Mouse (Mus musculus) natural killer cell, adult 2 months (primary cell): ENCODE data around the gene Lgals9.

Experiments
- DNase-seq, 2 experiments: peaks; one replicate each; pipeline ENCODE4 v3.0.0; 2022; ENCODE audit warnings: low spot score in 2 of 2

The Lgals9 gene

DNA sequence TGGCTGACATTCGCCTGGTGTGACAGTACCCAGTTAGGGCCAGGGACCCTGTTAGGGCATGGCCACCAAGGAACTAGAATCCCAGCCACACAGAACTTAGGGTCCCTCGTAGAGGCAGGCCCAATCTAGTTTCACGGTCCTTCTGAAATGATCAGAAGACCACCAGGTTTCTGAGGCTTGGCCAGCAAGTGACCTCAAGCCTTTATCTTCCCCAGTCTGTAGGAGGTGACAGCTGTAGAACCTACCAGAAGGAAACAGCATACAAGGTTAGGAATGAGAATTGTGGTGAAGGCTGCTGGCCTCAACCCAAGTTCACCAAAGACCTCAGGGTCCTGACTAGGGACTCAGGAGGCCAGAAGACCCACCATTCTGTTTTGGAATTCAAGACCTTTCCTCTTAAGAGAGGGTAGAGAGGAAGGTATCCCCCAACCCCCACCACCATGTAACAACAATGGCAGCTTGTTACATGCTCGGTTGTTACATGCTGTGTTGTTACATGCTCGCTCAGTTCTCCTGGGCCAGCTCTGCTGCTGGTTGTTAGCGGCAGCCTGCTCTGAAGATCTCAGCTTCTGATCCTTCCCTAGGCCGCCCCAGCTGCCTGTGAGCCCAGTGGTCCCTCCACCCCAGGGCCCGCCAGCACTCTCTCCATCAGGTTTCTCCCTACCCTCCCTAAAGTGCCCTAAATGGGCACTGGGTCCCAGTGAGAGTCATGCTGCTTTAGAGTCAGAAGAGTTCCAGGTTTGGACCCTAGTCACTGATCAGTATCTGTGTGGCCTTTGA is 7.8 kb downstream of the Lgals9 start:
- DNase-seq, result no peak

DNA sequence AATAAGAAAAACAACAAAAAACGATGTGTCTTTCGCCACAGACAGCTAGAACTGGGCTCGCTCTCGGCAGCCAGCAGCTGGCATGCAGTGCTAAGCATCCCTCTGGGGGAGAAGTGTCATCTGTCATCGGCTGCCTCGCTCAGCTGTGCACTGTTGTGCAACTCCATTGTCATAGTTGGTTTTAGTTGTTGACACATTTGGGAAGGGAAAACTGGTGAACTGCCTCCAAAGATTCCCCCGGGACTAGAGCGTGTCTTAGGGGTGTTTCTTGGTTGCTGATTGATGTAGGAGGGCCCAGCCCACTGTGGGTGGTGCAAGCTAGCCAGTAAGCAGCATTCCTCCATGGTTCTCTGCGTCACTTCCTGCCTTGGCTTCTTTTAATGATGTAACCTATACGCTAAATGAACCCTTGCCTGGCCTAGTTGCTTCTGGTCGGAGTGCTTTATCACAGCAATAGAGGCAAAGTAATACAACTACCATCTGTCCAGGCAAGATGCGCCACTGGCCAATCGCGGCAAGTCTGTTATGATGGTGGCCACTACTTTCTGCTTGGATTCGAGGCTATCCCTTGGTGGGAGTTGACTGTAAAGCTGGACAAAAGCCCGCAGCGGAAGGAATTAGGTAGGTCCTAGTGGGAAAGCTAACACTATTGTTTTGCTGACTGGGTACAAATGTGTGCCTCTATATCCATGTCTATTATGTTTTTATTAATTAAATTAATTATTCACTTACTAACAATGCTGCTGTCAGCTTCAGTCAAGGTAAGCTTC is 11.2 kb downstream of the Lgals9 start:
- DNase-seq, result no peak

DNA sequence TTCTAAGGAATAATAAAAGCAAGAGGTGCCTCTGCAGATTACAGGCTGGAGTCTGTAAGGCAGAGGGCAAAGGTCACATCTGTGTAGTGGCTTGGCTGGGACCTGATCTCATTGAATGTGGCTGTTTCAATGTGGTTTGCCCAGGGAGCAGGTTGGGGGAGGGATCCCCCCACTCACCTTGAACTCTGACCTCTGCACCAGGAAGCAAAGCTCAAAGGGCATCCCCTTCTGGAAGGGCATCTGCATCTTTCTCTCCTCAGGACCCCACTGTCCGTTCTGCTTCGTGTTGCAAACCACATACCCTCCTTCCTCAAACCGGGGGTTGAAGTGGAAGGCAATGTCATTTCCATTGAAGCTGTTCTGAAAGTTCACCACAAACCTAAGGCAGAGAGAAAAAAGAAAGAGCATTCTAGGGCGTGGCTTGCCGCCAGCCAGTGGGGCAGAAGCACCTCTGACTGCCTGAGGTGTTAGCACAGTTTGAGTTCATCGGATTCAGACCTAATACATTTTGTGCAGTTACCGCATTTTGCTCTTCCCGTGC is 11.9 kb downstream of the Lgals9 start:
- DNase-seq, result no peak

DNA sequence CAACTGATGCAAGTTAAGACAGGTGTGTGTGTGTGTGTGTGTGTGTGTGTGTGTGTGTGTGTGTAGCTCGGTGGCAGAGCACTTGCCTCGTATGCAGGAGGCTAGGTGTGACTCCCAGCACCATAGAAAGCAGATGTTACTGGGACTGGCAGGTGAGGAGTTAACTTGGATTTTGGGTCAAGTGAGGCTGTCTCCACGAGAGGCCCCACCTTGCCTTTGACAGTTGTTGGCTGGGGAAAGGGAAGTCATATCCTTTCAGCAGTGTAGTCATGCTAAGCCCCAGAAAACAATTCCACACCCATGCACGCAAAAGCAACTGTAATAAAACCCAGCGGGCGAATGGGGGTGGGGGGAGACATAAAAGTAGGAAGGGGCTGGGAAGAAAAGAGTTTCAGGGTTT is 12.4 kb downstream of the Lgals9 start:
- DNase-seq, result no peak

DNA sequence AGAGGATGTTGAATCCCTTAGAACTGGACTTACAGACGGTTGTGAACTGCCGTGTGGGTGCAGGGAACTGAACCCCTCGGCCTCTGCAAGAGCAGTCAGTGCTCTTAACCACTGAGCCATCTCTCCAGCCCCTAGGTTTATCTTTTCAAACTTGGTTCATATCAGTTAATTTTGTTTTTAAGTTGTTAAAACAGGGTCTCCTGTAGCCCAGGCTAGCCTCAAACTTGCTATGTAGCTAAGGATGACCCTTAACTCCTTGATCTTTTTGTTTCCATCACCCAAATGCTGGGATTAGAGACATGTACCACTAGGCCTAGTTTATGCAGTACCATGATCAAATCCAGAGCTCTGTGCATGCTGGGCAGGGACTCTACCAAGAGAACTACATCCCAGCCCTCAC is 13.0 kb downstream of the Lgals9 start:
- no peak for DNase-seq

DNA sequence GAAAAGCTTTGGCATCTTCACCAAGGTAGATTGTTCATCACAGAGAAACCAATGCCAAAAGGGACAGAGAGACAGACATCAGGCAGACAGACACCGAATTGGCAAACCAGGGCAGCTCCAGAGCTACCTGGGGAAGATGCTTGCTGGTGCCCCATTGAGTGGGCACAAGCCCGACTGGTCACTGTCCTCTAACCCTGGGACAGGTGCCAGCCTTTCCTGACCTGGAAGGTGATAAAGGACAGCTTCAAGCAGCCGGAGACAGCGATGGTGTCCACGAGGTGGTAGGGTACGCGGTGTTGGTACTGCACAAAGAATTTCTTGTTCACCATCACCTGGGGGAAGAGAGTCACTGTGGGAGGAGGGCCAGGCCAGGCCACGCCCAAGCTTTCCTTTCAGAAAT is 13.7 kb downstream of the Lgals9 start:
- no peak for DNase-seq

DNA sequence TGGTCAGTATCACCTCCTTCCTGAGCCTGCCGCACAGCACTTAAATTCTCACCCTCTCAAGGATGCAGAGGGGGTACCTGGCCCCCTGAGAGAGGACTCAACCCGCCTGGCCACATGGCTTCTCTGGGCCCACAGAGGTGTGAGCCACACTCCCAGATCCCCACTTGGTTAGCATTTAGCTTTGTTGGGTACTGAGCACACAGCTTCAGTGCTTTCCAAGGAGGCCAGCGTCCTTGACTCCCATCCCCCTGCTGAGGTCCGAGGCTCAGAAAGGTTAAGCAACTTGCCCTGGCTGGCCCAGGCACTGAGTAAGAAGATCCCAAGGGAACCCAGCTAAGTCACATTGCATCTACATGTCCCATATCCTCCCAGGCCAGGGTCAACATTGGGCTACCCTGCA is 16.6 kb downstream of the Lgals9 start:
- no peak for DNase-seq

DNA sequence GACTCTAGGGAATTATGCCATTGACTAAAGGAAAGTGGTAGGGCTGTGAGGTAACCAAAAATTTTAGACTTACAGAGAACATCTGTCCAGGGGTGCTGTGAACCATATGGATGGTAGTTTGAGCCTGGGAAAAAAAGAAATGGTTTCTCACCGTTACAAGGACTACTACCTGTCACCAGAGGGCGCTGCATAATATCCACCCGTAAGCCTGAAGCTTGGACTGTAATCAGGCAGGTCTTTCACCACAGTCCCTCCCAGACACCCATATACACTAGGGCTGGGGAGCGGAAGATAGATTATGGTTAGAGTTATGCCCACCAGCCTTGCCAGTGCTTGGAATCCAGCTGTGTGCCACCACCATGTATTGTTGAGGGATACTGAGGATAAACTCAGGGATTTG is 17.4 kb downstream of the Lgals9 start:
- DNase-seq, result peak; percentile 44 to 53

DNA sequence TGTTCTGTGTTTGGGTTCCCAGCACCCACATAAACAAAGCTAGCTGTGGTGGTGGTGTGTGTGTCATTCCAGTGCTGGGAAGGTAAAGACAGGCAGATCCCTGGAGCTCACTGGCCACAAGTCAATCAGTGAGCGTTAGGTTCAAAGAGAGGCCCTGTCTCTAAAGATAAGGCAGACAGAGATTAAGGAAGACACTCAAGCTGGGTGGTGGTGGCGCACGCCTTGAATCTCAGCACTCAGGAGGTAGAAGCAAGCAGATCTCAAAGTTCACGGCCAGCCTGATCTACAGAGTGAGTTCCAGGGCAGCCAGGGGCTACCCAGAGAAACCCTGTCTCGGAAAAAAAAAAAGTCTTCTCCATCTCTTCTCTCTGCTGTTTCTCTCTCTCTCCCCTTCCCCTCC is 23.5 kb downstream of the Lgals9 start:
- DNase-seq, result no peak

DNA sequence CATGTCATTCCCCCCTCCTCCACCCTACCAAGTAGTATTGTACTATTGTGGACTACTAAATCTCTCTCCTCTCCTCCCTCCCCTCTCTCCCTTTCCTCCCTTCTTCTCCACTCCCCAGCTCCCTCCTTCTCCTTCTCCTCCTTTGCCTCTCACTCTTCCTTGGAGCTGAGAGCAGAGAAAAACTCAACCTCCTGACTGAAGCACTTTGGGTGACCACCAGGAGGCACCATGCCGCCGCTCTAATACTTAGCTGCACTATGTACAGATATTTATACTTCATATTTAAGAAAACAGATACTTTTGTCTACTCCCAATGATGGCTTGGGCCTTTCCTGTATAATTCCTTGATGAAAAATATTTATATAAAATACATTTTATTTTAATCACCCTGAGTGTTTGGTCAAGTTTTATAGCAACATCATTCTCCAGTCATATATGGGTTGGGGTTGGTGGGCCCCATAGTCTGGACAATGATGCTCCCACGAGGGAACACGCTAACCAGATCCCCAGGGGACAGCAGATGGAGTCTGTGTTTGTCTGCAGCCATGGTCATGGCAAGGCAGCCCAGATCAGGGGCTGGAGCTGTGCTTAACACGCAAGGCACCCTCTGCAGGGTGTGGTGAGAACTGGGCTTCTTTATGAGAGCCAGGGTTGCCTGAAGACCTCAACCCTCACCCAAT is 24.8 kb downstream of the Lgals9 start:
- peak in 1 of 2 experiments; percentile 22 for DNase-seq

DNA sequence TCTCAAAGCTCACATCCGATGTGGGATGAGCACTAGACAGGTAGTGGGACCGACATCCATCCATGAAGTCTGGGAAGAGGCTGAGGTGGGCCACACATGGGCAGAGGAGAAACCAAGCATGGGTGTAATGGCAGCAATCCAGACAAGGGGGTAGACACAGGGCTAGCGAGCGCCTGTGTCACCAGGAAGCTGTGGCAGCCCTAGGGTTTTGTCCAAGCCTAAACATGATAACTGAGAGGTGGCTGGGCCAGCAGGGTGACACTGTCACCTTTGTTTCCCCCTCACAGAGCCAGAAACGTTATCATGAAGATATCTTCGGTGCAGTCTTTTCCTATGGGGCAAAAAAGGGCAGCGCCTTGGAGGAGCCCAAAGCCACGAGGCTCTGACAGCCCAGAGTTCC is 25.4 kb downstream of the Lgals9 start:
- DNase-seq, result no peak

DNA sequence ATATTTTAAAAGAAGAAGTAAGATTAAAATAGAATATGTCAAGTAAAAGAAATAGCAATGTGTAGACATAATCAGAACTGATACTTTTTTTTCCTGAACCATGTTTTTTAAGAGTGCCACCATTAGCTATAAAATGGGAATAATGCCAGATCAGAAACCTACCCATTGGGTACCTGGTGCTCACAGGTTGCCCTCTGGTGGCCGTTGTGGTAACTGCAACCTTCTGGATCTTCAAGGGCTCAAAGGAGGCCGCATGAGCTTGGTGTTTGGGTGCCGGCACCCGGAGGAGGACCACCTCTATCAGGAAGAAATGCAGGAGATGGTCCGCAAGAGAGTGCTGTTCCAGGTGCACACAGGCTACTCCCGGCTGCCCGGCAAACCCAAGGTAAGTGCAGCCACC is 28.5 kb downstream of the Lgals9 start:
- DNase-seq, result peak; percentile 54 to 68

DNA sequence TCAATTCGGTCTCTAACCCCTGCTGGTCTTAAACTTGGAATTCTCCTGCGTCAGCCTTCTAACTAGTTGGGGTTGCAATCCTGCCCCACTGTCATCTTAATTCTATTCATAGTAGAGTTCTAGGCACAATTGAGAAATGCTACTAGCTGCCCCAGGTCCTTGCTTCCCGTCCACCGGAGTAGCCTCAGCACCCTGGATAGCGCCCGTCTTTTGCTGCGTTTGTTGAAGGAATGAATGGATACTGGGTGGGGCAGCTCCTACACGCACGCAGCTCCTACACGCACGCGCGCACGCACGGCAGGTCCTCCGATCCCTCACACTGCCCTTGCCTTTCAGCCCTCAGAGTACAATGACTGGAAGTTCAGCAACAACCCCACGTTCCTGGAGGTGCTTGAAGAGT is 32.3 kb downstream of the Lgals9 start:
- DNase-seq, result no peak

DNA sequence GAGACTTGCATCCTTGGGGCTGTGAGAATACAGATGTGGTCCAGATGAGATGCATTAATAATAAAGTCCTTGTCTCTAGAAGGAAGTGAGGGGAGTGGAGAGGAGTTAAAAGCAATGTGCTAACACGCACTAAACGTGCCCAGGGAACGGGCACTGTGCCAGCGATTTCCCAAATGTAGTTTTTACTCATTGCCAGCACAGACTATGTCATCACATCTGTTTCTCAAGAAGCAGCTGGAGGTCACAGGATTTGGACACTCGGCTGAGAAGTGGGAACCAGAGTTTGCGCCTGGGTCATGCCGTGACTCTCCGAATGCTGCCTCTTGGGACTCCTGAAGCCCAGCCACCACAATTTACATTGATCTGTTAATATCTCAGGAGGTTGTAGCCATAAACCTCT is 34.4 kb downstream of the Lgals9 start:
- DNase-seq, result no peak

DNA sequence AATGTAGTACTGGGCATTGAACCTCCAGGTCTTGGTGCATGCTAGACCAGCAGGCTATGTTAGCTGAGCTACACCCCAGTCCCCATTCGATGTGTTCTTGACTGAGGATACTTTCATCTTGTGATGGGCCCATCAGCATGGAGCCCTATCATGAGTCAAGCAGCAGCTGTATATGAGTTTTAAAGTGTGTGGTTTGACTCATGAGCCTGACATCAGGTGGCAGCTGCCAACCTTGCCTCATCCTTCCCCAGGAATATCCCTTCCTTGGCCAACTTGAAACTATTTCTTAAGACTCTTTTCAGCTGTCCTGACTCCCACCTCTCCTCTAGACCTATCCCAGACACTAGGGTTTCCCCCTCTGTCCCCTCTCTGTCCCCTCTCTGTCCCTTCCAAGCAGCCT is 41.7 kb downstream of the Lgals9 start:
- no peak for DNase-seq

DNA sequence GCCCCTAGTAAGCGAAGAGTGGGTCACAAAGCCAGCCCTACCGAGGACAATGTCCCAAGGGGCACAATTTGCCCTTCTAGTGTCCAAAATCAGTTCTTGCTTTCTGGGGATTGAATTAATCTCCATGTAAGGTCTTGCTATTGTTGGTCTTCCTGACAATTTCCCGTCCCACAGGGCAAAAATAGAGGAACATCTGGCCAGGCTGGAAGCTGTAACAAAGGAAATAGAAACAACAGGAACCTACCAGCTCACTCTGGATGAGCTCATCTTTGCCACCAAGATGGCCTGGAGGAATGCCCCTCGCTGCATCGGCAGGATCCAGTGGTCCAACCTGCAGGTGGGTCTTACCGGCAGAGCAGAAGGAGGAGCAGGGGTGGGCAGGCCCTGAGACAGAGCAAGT is 49.6 kb downstream of the Lgals9 start:
- DNase-seq, result no peak

DNA sequence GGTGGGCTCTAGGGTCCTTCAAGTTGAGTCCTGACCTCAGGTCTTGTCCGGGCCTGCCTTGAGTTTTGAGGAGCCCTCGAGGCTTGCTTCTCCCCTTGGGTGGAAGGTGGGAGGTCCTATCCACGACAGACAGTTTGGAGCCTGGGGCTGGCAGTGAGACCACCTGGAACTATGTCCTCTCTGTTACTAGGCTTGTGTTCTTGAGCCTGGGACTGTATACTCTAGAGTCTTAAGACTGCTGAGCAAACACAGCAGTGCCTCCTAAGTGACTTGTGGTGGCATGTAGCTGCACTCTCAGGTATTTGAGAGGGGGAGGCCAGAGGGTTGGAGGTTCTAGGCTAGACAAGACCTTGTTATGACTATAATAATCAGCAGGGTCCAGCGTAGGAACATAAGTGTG is 50.0 kb downstream of the Lgals9 start:
- DNase-seq, result no peak

DNA sequence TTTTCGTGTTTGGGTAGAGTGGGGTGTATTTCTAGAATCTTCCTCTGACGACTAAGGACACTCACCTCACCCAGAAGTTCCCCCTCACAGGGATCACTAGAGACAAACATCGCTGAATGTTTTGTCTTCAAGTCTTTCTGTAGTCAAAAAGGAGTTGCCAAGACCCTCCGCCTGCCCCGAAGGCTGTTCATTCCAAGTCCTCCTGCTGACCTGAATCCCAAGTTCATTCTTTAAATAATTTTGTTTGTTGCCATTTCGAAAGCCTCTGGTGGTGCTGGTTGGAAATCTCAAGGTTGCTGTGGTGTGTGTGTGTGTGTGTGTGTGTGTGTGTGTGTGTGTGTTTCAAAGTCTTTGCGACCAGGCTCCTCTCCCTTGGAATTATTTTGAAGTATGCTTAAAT is 50.4 kb downstream of the Lgals9 start:
- no peak for DNase-seq

DNA sequence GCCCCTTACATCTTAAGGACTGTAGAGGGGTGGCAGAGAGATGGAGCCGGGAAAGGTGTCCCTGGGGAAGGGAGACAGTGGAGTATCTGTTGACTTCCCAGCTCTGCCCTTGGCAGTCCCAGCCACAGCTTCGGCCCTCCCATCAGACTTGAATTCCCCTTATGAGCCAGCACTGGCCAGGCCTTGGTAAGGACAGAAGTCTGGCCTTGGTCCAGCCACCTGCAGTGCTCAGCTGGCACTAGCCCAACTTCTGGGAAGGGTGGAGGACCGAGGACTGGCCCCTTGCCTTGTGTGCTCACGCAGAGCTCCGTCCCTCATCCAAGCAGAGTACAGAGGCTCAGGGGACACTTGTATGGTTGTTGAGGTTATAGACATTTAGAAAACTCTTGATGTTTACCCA is 55.4 kb downstream of the Lgals9 start:
- no peak for DNase-seq

DNA sequence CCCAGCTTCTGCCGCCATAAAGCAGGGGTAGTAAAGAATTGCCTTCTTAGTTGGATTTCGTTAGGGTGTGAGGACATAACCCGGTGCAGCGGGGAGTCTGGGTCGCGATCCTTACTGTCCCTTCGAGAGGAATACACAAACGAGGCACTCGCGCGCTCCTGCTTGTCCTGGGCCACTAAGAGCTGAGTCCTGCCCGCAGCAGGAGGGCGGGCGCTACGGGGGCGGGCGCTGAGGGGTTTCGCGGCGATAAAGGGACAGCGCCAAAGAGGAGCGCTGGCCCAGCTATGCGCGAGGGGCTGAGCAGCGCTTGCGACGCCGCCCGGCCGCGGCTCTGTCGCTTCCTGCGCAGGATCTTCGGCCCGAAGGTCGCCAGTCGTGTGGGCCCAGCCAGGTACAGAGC is 59.8 kb downstream of the Lgals9 start:
- no peak for DNase-seq

DNA sequence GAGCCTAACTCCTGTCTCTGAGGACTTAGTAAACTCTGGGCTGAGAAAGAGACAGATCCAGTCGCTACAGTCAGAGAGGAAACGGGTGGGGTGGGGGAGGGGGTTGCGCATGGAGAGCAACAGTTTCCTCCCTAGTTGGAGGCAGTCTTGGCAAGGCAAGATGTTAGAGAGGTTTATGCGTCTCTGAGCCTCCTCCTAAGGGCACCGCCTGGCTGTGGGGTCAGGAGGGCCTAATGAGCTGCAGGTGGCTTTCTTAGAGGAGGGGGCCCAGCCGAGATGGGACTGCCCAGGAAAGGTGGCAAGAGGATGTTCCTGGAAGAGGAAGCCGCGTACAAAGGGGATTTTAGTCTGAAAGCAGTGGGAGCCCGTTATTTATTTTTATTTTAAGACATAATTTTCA is 60.6 kb downstream of the Lgals9 start:
- DNase-seq, result no peak

DNA sequence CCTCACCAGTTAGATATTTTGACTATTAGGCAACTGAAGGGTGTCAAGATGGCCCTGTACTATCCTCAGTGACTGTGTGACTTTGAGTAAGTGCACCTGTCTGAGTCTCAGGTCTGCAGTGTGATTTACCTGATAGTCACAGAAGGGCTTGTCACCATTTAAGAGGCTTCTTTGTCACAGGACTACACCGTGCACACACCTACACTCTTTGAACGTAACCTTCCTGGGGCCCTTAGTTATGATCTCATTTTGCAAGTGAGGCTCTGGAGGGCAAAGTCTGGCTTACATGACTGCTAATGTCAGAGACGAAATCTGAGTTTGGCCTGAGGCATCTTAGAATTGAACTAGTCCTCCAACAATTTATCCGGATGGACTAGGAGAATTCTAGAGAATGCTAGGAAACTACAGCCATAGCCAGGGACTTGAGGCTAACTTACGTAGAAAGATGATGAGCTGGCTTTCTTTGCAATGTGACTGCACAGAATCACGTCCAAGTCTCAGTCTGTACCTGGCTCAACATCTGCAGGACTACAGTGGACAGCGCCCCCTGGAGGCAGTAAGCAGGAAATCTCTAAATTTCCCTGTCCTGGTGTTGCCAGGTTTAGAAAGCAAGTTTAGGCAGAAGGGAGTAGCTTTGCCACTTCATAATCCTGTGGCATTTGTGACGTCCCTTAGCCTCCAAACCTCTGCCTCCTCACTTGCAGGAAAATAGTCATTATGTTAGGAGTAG is 61.9 kb downstream of the Lgals9 start:
- peak; percentile 32 to 46 for DNase-seq
